Comparison of ENCODE assay signal across 16 mouse cellular contexts in genomic region chr9:73055441-73055911, GRCm38 (mm10). TPM values are rescaled to one million over a fixed set of nuclear protein-coding genes. Genes with fewer than 3 reads are reported as not detected.
DNase-seq lines count a peak whose midpoint lies in the region; ATAC-seq and TF ChIP-seq lines count a peak whose summit lies in the region.
"Had no signal": no experiment of that assay in that cellular context is flagged by ENCODE, and none has a peak within 500 bp of the region (broad histone marks: within the 10 kb centered on the region; RNA-seq: fewer than 3 reads in every experiment).

No protein-coding gene starts in this region.

- H3K4me1 ChIP-seq in hindbrain, postnatal 0 days (ENCODE audit: insufficient read depth, low read length) = no peaks in the 10 kb centered on the region
- H3K4me1 ChIP-seq: hindbrain, embryonic 15.5 days had no signal

- no peaks in the 10 kb centered on the region for H3K9me3 ChIP-seq in hindbrain, postnatal 0 days (ENCODE audit: low read length)
- H3K9me3 ChIP-seq: hindbrain, embryonic 15.5 days; lung, embryonic 15.5 days had no signal

- no peak for TF ChIP-seq CTCF in hindbrain, postnatal 0 days (IDR thresholded peaks at IDR 0.05; ENCODE audit: low read depth)

- H3K4me2 ChIP-seq in hindbrain, postnatal 0 days (ENCODE audit: low read depth, low read length) = no peak overlapping the region
- H3K4me2 ChIP-seq: hindbrain, embryonic 15.5 days; lung, embryonic 15.5 days had no signal

- DNase-seq in heart, adult 11 months = peak; percentile 97
- DNase-seq in heart, postnatal 4 days = no peak
- DNase-seq in lung, postnatal 25 days (ENCODE audit: low spot score) = peak; percentile 64
- DNase-seq in lung, postnatal 10 days = no peak
- peak; percentile 79 for DNase-seq in adrenal gland, adult 8-10 months
- DNase-seq in naive thymus-derived CD4-positive, alpha-beta T cell, adult 2 months (ENCODE audit: low read depth) = peak; percentile 54
- no peak for DNase-seq in hindbrain, postnatal 0 days (ENCODE audit: low spot score)
- DNase-seq in frontal cortex, postnatal 14 days (ENCODE audit: low spot score in 2 of 2) = no peak
- DNase-seq: gastrocnemius, postnatal 36 days; right cerebral cortex, adult 18-20 months had no signal

- WGBS in hindbrain, postnatal 0 days = 64% methylated on average over 10 of the region's 10 CpGs

- H3K4me3 ChIP-seq in hindbrain, postnatal 0 days (ENCODE audit: low read length) = no peak overlapping the region
- H3K4me3 ChIP-seq: hindbrain, embryonic 15.5 days; lung, embryonic 15.5 days had no signal

- no peak overlapping the region for H3K9ac ChIP-seq in hindbrain, postnatal 0 days (replicated peaks; ENCODE audit: low read length)
- H3K9ac ChIP-seq: hindbrain, embryonic 15.5 days; lung, embryonic 15.5 days had no signal

- ATAC-seq in hindbrain, postnatal 0 days = no peak

- H3K27ac ChIP-seq in hindbrain, postnatal 0 days = no peak overlapping the region; the same call in 1 of the 2 replicates
- H3K27ac ChIP-seq: hindbrain, embryonic 15.5 days; lung, embryonic 15.5 days had no signal

- H3K27me3 ChIP-seq in hindbrain, postnatal 0 days (ENCODE audit: insufficient read depth, low read length) = no peaks in the 10 kb centered on the region
- H3K27me3 ChIP-seq: hindbrain, embryonic 15.5 days; lung, embryonic 15.5 days had no signal

- H3K36me3 ChIP-seq in hindbrain, postnatal 0 days (ENCODE audit: insufficient read depth, low read length) = no peaks in the 10 kb centered on the region
- H3K36me3 ChIP-seq: hindbrain, embryonic 15.5 days; lung, embryonic 15.5 days had no signal

RNA-seq across cellular contexts. Expression of gene Rab27a, which starts 10.8 kb away (rescaled TPM):
- total RNA-seq in heart, postnatal 4 days (2021) = 1 to 10 TPM; 3.4 to 3.7 TPM
- total RNA-seq in adrenal gland, adult 8-10 months (2022) = 10 to 100 TPM; 36.8 to 57.3 (median 48.1) TPM
- 3.6 and 5.3 TPM in 2 replicates for total RNA-seq in hindbrain, postnatal 0 days (2014; rRNA removed)
- polyA plus RNA-seq in hindbrain, postnatal 0 days (2015; fragmentation: Nextera tagmentation; extraction: Ambion mirVana) = 3.8 TPM in 2 replicates

RNA-seq across cellular contexts. Expression of gene Pigb, which starts 15.3 kb away (rescaled TPM):
- 1 to 10 TPM; 4.5 to 5.3 TPM for total RNA-seq in heart, postnatal 4 days (2021)
- total RNA-seq in adrenal gland, adult 8-10 months (2022) = 10 to 100 TPM; 15.5 to 26.6 (median 17.7) TPM
- 16.4 and 20.1 TPM in 2 replicates for total RNA-seq in hindbrain, postnatal 0 days (2014; rRNA removed)
- 8.9 and 9.0 TPM in 2 replicates for polyA plus RNA-seq in hindbrain, postnatal 0 days (2015; fragmentation: Nextera tagmentation; extraction: Ambion mirVana)

RNA-seq across cellular contexts. Expression of gene Khdc3, which starts 46.2 kb away (rescaled TPM):
- not detected for total RNA-seq in heart, postnatal 4 days (2021)
- total RNA-seq in adrenal gland, adult 8-10 months (2022) = 1 to 10 TPM in 2 of 4 experiments, under 1 TPM in 2; 0.51 to 2.6 (median 1.0) TPM
- total RNA-seq in hindbrain, postnatal 0 days (2014; rRNA removed) = not detected in 2 replicates
- polyA plus RNA-seq in hindbrain, postnatal 0 days (2015; fragmentation: Nextera tagmentation; extraction: Ambion mirVana) = 0.21 and 0.26 TPM in 2 replicates
- total RNA-seq: common myeloid progenitor, adult 5-6 weeks; gastrocnemius, postnatal 36 days had no signal
- polyA plus RNA-seq: lung, embryonic 15.5 days had no signal

RNA-seq across cellular contexts. Expression of gene Gm20509, which starts 46.8 kb away (rescaled TPM):
- total RNA-seq in heart, postnatal 4 days (2021) = not detected
- under 1 TPM in 3 of 4 experiments, not detected in 1; 0.26 to 0.42 (median 0.35) TPM for total RNA-seq in adrenal gland, adult 8-10 months (2022)
- not detected in 2 replicates for total RNA-seq in hindbrain, postnatal 0 days (2014; rRNA removed)
- polyA plus RNA-seq in hindbrain, postnatal 0 days (2015; fragmentation: Nextera tagmentation; extraction: Ambion mirVana) = 0.18 TPM in 1 of 2 replicates, not detected in the other
- total RNA-seq: adrenal gland, adult 18-20 months; common myeloid progenitor, adult 5-6 weeks; gastrocnemius, postnatal 36 days; left cerebral cortex, postnatal 10 days had no signal
- polyA plus RNA-seq: hindbrain, embryonic 15.5 days; lung, embryonic 15.5 days; stomach, embryonic 14.5 days had no signal

RNA-seq across cellular contexts. Expression of gene Rsl24d1, which starts 57.8 kb away (rescaled TPM):
- total RNA-seq in heart, postnatal 4 days (2021) = 10 to 100 TPM; 61.8 to 61.9 TPM
- 10 to 100 TPM; 55.1 to 76.7 (median 67.0) TPM for total RNA-seq in adrenal gland, adult 8-10 months (2022)
- 54.1 and 59.4 TPM in 2 replicates for total RNA-seq in hindbrain, postnatal 0 days (2014; rRNA removed)
- polyA plus RNA-seq in hindbrain, postnatal 0 days (2015; fragmentation: Nextera tagmentation; extraction: Ambion mirVana) = 102 and 106 TPM in 2 replicates

Comparison
In these comparisons a context has a peak if more than half of its experiments do, and no peak if none do; other contexts are left out.
1. DNase-seq: peak in heart, adult 11 months (single experiment), lung, postnatal 25 days (single experiment), adrenal gland, adult 8-10 months (single experiment) and naive thymus-derived CD4-positive, alpha-beta T cell, adult 2 months (single experiment); none in heart, postnatal 4 days (single experiment), lung, postnatal 10 days (single experiment), hindbrain, postnatal 0 days (single experiment) and frontal cortex, postnatal 14 days (0 of 2).